Mouse (Mus musculus) forebrain, embryonic 15.5 days (tissue): ENCODE measurements around the gene Rsad2. TPM values are rescaled to one million over a fixed set of nuclear protein-coding genes. Genes with fewer than 3 reads are reported as not detected.

Source experiments
- ATAC-seq: fragments of 200-750 bp; cut with Nextera tagmentation; replicated peaks from 2 replicates; pipeline ENCODE4 v1.8.0; 2017; ENCODE audit warnings: mild to moderate bottlenecking, moderate TSS enrichment, moderate library complexity
- H3K27ac ChIP-seq: fragments of 300-500 bp; sonication (generic); replicated peaks from 2 replicates; pipeline ENCODE4 v1.5.1; 2015; ENCODE audit warnings: mild to moderate bottlenecking, inconsistent platforms
- H3K27me3 ChIP-seq: fragments of 300-500 bp; sonication (generic); 2 replicates; pipeline ENCODE4 v1.6.1; 2015; ENCODE audit warnings: inconsistent platforms
- H3K36me3 ChIP-seq: fragments of 300-500 bp; sonication (generic); 2 replicates; pipeline ENCODE4 v1.6.1; 2015; ENCODE audit warnings: mild to moderate bottlenecking, inconsistent platforms
- H3K4me1 ChIP-seq: fragments of 300-500 bp; sonication (generic); 2 replicates; pipeline ENCODE4 v1.6.1; 2015; ENCODE audit warnings: inconsistent platforms
- H3K4me2 ChIP-seq: fragments of 300-500 bp; sonication (generic); replicated peaks from 2 replicates; pipeline ENCODE4 v1.6.1; 2015; ENCODE audit warnings: mild to moderate bottlenecking, inconsistent platforms
- H3K4me3 ChIP-seq: fragments of 300-500 bp; sonication (generic); 2 replicates; pipeline ENCODE4 v1.5.1; 2015; ENCODE audit warnings: mild to moderate bottlenecking, inconsistent platforms
- H3K9ac ChIP-seq: fragments of 300-500 bp; sonication (generic); replicated peaks from 2 replicates; pipeline ENCODE4 v1.6.1; 2015; ENCODE audit warnings: mild to moderate bottlenecking, inconsistent platforms
- H3K9me3 ChIP-seq: fragments of 300-500 bp; sonication (generic); 2 replicates; pipeline ENCODE4 v1.6.1; 2016; ENCODE audit warnings: inconsistent platforms
- WGBS: fragments of 180-500 bp; shearing (Covaris S2); methylation state at CpG from one replicate; pipeline ENCODE4 v1.1.7; 2015; ENCODE audit warnings: mixed read lengths; 5-methylcytosine and 5-hydroxymethylcytosine counted together
- polyA plus RNA-seq: library from polyadenylated mRNA; unstranded; fragments of >200 nt; fragmentation: Nextera tagmentation; extraction: Ambion mirVana; gene quantifications from 2 replicates; pipeline ENCODE4 v1.2.1, GENCODE M21; 2015

Gene Rsad2
- polyA plus RNA-seq, 1 experiment from 2014 or later, result 0.43 TPM

- no peak overlapping the region for H3K4me3 ChIP-seq
- ATAC-seq, result no peak
- WGBS, result 97% methylated on average over 3 of the region's 3 CpGs
- no peaks in the 10 kb centered on the region; the same call in 1 of the 2 replicates for H3K36me3 ChIP-seq
- no peak overlapping the region for H3K4me2 ChIP-seq
- H3K9ac ChIP-seq, result no peak overlapping the region
- H3K4me1 ChIP-seq, result peaks cover 55% of the 10 kb centered on the region
- H3K9me3 ChIP-seq, result no peaks in the 10 kb centered on the region
- no peaks in the 10 kb centered on the region for H3K27me3 ChIP-seq
- no peak overlapping the region for H3K27ac ChIP-seq
These were observed 45.8 kb downstream of the Rsad2 start for GRCm38 (mm10) chr12:26410443-26410842.

- Histone ChIP-seq H3K9me3 (no peaks in the 10 kb centered on the region), H3K36me3 (no peaks in the 10 kb centered on the region; the same call in 1 of the 2 replicates), H3K27me3 (no peaks in the 10 kb centered on the region), H3K27ac (no peak overlapping the region), H3K4me1 (peaks cover 56% of the 10 kb centered on the region), H3K4me2 (no peak overlapping the region), H3K9ac (no peak overlapping the region), H3K4me3 (no peak overlapping the region)
- no peak for ATAC-seq
- 51% methylated on average over 9 of the region's 9 CpGs for WGBS
These were observed 47.5 kb downstream of the Rsad2 start for GRCm38 (mm10) chr12:26408707-26409106.

GRCm38 (mm10) chr12:26404781-26405702 is 51.2 kb downstream of the Rsad2 start:
- WGBS, result 83% methylated on average over 11 of the region's 11 CpGs
- Histone ChIP-seq H3K27ac (peak overlapping the region; percentile 32), H3K4me3 (no peak overlapping the region), H3K4me1 (peaks cover 47% of the 10 kb centered on the region), H3K9ac (no peak overlapping the region), H3K27me3 (no peaks in the 10 kb centered on the region), H3K36me3 (peaks cover 3% of the 10 kb centered on the region; the same call in 1 of the 2 replicates), H3K4me2 (no peak overlapping the region), H3K9me3 (no peaks in the 10 kb centered on the region)
- no peak for ATAC-seq

- Histone ChIP-seq H3K9ac (no peak overlapping the region), H3K9me3 (no peaks in the 10 kb centered on the region), H3K27me3 (no peaks in the 10 kb centered on the region), H3K4me2 (no peak overlapping the region), H3K4me3 (no peak overlapping the region), H3K4me1 (peaks cover 42% of the 10 kb centered on the region), H3K27ac (no peak overlapping the region), H3K36me3 (peaks cover 3% of the 10 kb centered on the region; the same call in 1 of the 2 replicates)
- WGBS, result 88% methylated on average over 16 of the region's 16 CpGs
- ATAC-seq, result no peak
These were observed 52.7 kb downstream of the Rsad2 start for GRCm38 (mm10) chr12:26403372-26404125.

GRCm38 (mm10) chr12:26401696-26402470 is 54.4 kb downstream of the Rsad2 start:
- Histone ChIP-seq H3K27ac (0 out of 2 replicates have a peak overlapping the region, but pooled peaks have one; percentile 6), H3K27me3 (no peaks in the 10 kb centered on the region), H3K4me3 (no peak overlapping the region), H3K4me1 (peaks cover 38% of the 10 kb centered on the region), H3K9me3 (no peaks in the 10 kb centered on the region), H3K36me3 (peaks cover 3% of the 10 kb centered on the region; the same call in 1 of the 2 replicates), H3K9ac (no peak overlapping the region), H3K4me2 (no peak overlapping the region)
- WGBS, result 71% methylated on average over 10 of the region's 10 CpGs
- no peak for ATAC-seq

- ATAC-seq, result peak; percentile 31; the same call in 1 of the 2 replicates
- no peak overlapping the region for H3K4me2 ChIP-seq
- H3K4me1 ChIP-seq, result peaks cover 38% of the 10 kb centered on the region
- WGBS, result 57% methylated on average over 1 of the region's 1 CpGs
- no peak overlapping the region for H3K4me3 ChIP-seq
- H3K9me3 ChIP-seq, result no peaks in the 10 kb centered on the region
- 0 out of 2 replicates have a peak overlapping the region, but pooled peaks have one; percentile 6 for H3K27ac ChIP-seq
- H3K27me3 ChIP-seq, result no peaks in the 10 kb centered on the region
- no peak overlapping the region for H3K9ac ChIP-seq
- H3K36me3 ChIP-seq, result peaks cover 3% of the 10 kb centered on the region; the same call in 1 of the 2 replicates
These were observed 55.0 kb downstream of the Rsad2 start for GRCm38 (mm10) chr12:26401254-26401653.

GRCm38 (mm10) chr12:26400762-26401161 is 55.5 kb downstream of the Rsad2 start:
- no peak for ATAC-seq
- Histone ChIP-seq H3K9me3 (no peaks in the 10 kb centered on the region), H3K36me3 (peaks cover 3% of the 10 kb centered on the region; the same call in 1 of the 2 replicates), H3K27me3 (no peaks in the 10 kb centered on the region), H3K9ac (no peak overlapping the region), H3K4me2 (no peak overlapping the region), H3K4me1 (peaks cover 35% of the 10 kb centered on the region), H3K4me3 (no peak overlapping the region), H3K27ac (0 out of 2 replicates have a peak overlapping the region, but pooled peaks have one; percentile 6)
- 87% methylated on average over 1 of the region's 1 CpGs for whole genome bisulfite sequencing

- no peak overlapping the region for H3K27ac ChIP-seq
- H3K36me3 ChIP-seq, result peaks cover 3% of the 10 kb centered on the region; the same call in 1 of the 2 replicates
- H3K9me3 ChIP-seq, result no peaks in the 10 kb centered on the region
- WGBS, result 85% methylated on average over 6 of the region's 6 CpGs
- peaks cover 36% of the 10 kb centered on the region for H3K4me1 ChIP-seq
- H3K9ac ChIP-seq, result no peak overlapping the region
- H3K4me2 ChIP-seq, result no peak overlapping the region
- ATAC-seq, result no peak
- H3K27me3 ChIP-seq, result no peaks in the 10 kb centered on the region
- no peak overlapping the region for H3K4me3 ChIP-seq
These were observed 56.9 kb downstream of the Rsad2 start for GRCm38 (mm10) chr12:26399391-26399790.

- Histone ChIP-seq H3K4me2 (no peak overlapping the region), H3K27me3 (no peaks in the 10 kb centered on the region), H3K4me1 (peaks cover 39% of the 10 kb centered on the region), H3K36me3 (peaks cover 3% of the 10 kb centered on the region; the same call in 1 of the 2 replicates), H3K9ac (no peak overlapping the region), H3K4me3 (no peak overlapping the region), H3K27ac (no peak overlapping the region), H3K9me3 (no peaks in the 10 kb centered on the region)
- 82% methylated on average over 2 of the region's 2 CpGs for WGBS
- ATAC-seq, result no peak
These were observed 57.7 kb downstream of the Rsad2 start for GRCm38 (mm10) chr12:26398597-26398996.

- peak overlapping the region; percentile 38 for H3K27ac ChIP-seq
- WGBS, result 27% methylated on average over 13 of the region's 13 CpGs
- H3K9ac ChIP-seq, result no peak overlapping the region
- no peak overlapping the region for H3K4me3 ChIP-seq
- no peaks in the 10 kb centered on the region for H3K27me3 ChIP-seq
- H3K36me3 ChIP-seq, result no peaks in the 10 kb centered on the region
- peak; percentile 61 for ATAC-seq
- peaks cover 18% of the 10 kb centered on the region for H3K4me1 ChIP-seq
- no peaks in the 10 kb centered on the region for H3K9me3 ChIP-seq
- 0 out of 2 replicates have a peak overlapping the region, but pooled peaks have one; percentile 2 for H3K4me2 ChIP-seq
These were observed 61.5 kb downstream of the Rsad2 start for GRCm38 (mm10) chr12:26394485-26395470.
